Mouse (Mus musculus) A20 (cell line): ENCODE measurements around the gene Slc26a3.
"Not testable (repeated sequence)": the region's sequence is repeated elsewhere in the genome, so short reads cannot be mapped to it uniquely, and the experiment has no call there.

Experiments
- DNase-seq: peaks from one replicate; pipeline ENCODE4 v3.0.0-alpha.2; 2011; ENCODE audit warnings: low read depth, low spot score

Slc26a3 gene

DNA sequence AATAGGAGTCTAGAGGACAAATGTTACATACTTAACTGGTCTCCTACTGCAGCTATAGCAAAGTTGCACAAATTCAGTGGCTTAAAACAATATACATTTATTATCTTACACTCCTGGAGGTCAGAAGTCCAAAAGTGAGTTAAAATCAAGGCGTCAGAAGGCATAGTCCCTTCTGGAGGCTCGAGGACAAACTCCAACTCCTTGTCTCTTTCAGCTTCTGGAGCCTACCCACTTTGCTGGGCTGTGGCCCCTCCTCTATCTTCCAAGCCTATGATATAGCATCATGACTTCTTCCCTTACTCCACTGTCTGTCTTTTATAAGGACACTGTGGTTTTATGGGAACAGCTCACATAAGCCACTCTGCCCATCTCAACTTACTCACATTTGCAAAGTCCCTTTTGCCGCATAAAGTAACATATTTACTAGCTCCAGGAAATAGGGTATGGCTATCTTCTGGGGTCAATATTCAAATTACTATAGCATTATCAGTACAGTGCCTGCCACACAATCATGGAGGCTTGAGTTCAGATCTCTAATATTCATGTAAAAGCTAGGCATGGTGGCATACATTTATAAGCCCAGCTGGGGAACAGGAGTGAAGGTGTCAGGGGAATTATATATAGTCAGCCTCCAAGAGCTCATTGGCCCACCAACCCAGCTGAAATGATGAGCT lies 31.4 kb downstream of the Slc26a3 start:
- DNase-seq = no peak

DNA sequence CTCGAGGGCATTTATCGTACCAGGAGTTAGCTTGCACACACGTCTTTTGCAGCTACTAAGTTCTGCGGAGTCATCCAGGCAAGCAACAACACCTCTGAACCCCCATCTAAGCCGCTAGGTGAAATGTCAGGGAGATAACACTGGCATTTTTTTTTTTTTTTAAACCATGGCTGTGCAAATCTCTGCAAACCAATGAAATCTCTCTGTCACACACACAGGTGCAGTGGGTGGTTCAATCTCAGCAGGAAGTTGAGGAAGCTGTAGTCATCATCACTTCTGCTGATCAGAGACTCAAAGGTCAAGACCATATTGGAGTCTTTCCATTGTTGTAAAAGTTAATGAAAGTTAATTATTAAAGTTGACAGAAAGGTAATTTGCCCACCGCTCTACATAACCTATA lies 47.1 kb downstream of the Slc26a3 start:
- DNase-seq = no peak

DNA sequence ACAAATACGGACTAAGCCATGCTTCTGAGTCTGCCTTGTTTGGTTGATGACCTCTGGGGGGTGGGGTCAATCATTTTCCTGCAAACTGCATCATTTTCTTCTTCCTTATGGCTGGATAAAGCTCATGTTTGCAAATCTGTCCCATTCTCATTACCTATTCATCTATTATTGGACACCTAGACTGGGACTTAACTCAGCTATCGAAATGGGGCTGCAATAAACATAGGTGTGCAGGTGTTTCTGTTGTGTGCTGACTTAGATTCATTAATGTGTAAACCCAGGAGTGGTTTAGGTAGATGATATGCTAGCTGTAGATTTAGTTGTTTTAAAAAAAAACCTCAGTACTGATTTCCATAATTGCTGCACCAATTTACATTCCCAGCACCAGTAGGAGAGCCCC lies 48.9 kb downstream of the Slc26a3 start:
- DNase-seq = no peak

DNA sequence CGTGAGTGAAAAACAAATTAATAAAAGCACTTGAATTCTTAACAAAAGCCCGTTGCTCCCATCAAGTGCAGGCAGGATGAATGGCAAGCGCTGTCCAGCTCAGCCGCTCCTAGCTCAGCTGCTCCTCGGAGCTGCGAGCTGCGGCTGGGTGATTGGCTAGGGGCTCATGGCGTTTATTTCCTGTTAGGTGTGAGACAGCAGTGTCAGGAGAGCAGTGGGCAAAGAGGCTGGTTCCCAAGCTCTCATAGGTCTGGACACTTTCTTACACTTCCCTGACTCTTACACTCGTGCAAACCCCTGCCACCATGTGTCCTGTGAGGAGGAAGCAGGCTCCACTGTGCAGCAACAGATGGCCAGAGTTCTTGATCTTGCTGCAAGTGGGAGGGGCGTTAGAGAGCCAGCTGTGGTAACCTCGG lies 53.5 kb downstream of the Slc26a3 start:
- DNase-seq = peak; percentile 57

DNA sequence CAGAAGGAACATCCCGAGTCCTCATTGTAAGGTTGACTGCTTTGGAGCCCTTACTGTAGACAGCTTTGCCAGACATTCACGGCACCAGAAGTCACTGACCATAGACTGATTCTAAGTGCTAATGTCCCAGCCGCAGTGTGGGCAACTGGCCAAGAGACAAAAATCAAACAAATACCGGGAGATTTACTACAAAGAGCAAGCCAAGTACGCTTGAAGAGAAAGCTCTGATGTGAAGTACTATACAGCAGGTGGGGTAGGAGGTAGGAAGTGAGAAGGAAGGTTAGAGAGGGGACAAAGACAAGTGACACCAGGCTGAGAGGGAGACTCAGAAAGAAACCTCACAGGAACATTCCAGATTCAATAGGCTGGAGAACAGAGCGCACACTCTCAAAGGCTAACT lies 54.2 kb downstream of the Slc26a3 start:
- DNase-seq = peak; percentile 38

DNA sequence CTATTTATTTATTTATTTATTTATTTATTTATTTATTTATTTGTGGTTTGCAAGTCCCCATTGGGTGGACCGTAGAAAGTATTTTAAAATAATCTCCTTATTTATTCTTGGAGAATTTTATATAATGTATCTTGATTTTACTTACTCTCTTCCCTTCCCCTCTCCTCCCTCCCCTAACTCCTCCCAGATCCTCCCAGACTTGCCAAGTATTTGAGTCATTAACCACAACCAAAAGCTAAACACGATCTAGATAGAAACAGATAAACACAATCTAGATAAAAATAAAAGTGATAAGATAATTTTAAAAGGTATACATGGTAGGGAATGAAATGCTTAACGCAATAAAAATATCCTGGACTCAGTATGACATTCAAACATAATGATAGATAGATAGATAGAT lies 58.7 kb downstream of the Slc26a3 start:
- DNase-seq = no peak

DNA sequence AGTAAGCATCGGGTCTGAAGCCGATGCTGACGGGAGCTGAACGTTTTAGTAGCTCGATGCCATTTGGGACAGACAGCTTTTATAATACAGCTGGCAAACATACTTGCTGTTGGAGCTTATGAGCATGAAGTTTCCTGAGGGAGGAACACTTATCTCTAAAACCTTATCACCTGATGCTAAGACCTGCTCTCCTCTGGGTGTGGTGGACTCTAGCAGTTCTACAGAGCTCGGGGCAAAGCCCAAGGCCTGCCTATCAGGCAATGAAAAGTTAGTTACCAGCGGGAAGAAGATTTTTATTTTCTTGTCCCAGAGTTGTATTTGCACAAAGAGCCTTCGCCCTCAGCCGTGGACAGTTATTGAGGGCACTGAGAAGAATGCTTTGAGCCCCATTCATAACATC lies 65.6 kb downstream of the Slc26a3 start:
- DNase-seq = no peak

DNA sequence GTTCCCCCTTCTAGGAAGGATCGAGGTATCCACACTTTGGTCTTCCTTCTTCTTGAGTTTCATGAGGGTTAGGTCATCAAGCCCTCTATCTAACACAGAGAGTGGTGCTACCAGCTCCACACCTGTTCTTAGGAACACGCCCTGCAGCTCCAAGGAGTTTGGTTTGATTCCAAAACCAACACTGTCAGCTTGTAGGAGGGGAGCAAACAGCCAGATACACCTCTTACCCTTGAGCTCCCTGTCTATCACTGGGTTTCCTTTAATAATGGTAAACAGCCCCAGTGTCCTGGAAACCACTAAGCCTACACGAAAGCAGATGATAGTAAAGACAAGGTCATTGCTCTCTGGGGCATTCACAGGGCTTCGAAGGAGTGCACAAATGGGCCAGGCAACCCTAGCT lies 67.8 kb downstream of the Slc26a3 start:
- no peak for DNase-seq

DNA sequence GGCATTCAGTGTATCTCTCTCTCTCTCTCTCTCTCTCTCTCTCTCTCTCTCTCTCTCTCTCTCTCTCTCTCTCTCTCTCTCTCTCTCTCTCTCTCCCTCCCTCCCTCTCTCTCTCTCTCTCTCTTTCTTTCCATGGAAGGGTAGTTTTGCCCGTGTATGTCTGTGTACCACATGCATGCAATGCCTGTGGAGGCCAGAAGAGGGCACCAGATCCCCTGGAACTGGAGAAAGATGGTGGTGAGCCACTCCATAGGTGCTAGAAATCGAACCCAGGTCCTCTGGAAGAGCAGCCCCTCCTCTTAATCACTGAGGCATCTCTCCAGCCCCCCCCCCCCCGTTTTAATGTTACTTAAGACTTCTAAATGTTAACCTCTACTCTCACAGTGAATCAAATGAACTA lies 69.6 kb downstream of the Slc26a3 start:
- DNase-seq = peak; percentile 27

DNA sequence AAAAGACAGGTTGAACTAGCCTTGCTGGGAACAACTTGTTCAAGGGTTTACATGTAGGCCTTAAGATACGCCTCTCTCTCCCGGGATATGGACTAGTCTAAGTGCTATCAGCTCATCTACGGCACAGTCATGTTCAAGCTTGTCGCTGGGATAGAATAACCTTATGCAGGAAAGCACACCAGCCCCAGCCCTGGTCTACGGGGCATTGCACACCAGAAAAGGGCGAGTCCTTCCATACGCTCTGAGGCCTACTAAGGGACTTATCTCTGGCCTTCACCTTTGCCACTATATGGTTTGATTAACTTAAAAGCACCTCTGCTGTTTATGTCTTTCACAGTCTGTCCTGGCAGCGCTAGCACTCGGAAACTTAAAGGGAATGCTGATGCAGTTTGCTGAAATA lies 70.7 kb downstream of the Slc26a3 start:
- DNase-seq = no peak

DNA sequence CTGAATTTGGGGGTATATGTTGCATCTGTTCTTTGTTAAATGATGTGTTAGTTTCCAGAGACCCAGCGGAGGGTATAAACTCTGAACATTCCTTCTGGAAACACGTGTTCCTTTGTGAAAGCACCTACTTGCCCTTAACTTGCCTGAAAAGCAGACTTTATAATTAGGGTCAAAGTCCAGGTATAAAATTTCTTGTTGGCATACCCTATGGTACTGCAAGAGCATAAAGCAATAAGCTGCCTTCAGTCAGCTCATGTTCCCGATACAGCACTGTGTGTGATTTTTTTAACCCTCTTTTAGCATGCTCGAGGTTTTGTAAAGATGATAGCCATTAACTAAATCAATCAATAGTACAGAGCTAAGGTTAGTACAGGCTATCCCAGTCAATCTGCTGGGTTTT lies 71.9 kb downstream of the Slc26a3 start:
- no peak for DNase-seq

DNA sequence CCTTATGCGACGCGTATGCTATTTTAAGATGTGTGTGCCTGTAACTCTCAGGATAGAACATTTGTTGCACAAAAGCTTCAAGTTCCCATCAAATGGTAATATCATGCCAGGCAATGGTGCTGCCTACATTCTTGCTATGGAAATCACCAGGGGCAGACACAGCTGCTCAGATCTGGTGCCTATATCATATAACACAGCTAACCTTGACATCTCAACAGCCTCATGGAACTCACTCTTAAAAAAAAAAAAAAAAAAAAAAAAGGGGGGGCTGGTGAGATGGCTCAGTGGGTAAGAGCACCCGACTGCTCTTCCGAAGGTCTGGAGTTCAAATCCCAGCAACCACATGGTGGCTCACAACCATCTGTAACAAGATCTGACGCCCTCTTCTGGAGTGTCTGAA lies 87.5 kb downstream of the Slc26a3 start:
- not testable (repeated sequence) for DNase-seq

DNA sequence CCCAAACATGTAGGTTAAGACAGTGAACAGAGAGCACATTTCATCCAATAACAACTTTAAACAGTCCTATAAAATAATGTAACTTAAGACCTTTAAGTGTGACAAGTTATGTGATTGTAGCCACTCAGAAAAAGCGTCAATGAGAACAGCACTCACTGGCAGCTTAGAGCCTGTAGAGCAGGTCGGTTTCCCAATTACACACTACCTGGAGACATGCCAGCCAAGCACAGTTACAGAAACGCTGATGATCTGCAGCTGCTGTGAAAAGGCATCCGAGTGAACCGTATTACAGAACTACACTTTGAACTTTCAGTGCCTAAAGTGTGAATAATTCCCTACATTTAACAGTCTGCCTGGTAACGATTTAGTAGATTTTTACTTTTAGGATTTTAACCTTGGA lies 95.8 kb downstream of the Slc26a3 start:
- no peak for DNase-seq

DNA sequence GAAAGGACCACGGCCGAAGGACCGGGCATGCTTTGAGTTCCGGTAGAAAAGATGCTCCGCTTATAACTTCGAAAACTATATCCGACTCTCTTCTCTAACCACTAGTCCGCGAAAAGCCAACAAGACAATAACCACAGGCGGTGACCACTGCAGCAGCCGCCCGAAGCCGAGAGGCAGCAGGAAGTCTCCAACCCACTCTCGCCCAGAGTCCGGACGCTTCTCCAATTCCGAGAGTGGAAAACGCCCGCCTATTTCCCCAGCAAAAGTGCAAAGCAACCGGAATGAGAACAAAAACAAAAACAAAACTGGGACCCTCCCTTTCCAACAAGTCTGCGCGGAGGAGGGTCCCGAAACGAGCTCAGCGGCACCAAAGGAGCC lies 108.3 kb downstream of the Slc26a3 start:
- DNase-seq = no peak

DNA sequence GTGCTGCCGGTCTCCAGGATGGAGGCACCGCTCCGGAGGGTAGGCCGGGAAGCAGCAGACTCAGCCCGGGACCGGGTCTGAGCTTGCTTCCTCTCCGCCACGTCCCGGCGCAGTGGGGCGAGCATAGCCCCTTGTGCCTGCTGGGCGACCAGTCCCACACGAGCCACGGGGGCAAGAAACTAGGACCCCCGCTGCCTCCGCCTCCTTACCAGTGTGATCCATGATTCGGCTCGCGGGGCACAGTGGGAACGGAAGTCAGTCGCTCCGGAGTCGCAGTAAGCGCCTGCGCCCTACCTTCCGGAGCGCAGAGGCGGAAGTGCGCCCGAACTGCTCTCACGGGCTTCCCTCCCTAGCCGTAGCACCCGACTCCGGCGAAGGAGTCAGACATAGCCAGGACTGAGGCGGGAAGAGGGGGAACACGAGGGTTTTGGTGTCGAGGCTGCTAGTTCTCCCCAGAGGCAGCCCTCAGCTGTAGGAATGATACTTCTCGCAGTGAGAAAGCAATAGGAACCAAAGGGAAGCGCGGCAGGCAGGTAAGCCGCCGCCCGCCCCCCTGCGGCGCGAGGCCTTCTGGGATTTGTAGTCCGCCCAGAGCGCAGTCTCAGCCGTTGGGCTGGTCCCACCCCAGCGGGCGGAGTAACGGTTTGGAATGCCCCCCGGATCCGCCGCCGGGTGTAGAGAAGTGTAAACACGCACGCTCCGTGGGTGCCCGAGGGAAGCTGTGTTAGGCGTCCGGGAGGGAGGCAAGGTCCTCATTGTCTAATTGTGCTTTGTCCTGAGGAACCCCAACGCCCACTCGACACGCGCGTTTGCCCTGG lies 108.9 kb downstream of the Slc26a3 start, which contains the start of gene Cbll1:
Gene Cbll1, minus strand, starts transcription at position 303 of the 818 bp plus-strand sequence.
- DNase-seq = peak; percentile 98

DNA sequence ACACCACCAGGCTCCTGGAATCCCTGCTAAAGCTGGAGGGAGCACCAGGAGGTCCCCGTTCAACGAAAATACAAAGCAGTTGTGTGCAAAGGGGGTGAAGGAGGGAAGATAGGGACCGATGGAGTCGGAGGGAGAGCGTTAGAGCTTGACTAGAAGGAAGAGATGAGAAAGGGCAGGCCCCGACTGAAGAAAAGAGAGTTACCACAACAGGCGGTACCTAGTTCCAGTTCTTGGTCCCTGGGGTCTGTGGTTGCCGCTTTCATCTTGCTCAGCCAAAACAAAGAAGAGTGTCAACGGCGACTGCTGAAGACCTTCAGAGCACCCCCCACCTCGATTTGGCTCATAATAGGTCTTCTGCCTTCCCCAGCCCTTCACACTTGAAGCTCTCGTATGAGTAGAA lies 109.5 kb downstream of the Slc26a3 start:
- DNase-seq = no peak

DNA sequence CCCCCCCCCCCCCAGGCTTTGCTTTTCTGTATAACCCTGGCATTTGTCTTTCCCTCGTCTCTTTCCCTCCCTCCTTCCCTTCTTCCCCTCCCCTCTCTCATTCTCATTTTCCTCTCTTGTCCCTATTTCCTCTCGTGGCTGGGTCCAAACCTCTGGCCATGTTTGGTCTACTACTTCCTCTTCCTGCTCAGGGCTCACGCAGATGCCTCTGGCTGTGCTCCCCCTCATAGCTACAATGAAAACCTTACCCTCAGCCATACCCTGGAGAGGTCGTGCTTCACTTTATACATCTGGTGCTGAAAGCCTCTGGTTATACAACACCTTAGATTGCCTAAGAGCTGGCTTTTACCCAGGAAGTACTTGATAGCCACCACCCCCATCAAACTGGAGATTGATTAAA lies 110.6 kb downstream of the Slc26a3 start:
- DNase-seq = peak; percentile 40

DNA sequence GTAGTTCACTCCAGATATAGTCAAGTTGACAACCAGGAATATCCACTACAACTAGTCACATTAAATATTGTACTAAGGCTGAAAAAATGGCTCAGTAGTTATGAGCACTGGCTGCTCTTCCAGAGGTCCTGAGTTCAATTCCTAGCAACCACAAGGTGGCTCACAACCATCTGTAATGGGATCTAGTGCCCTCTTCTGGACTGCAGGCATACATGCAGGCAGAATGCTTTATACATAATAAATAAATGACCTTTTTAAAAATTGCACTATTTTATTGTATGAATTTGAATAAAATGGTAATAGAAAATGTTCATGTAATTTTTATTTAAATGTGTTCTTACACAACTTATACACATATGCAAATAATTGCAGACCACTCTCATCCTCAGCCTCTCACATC lies 112.5 kb downstream of the Slc26a3 start:
- no peak for DNase-seq

DNA sequence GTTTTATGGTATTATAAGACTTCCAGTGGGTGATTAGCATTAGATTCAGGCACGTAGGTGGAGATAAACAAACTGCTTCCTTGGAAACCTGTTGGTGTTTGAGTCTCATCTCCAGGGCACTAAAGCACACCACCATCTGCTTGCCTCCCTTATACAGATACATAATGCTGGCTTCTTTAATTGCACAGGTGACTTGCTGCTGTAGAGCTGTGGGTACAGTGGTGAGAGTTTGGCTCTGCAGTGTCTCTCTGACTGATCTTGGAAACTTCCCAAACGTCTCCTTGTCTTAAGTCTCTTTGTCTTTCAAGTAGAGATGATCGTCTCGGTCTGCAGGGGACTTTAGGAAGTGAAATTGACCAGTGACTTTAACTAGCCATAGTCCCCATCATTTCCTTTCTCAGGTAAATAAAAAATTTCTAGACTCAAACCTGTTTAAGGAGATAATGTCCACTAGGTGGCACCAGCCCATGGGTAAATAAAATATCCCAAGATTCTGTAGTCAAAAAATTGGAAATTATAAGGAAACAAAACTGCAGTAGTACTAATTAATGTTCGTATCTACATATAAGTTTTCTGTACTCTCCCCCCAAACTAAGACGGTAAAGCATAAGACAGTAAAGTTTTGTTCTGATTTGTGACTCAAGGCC lies 117.2 kb downstream of the Slc26a3 start:
- DNase-seq = peak; percentile 56

DNA sequence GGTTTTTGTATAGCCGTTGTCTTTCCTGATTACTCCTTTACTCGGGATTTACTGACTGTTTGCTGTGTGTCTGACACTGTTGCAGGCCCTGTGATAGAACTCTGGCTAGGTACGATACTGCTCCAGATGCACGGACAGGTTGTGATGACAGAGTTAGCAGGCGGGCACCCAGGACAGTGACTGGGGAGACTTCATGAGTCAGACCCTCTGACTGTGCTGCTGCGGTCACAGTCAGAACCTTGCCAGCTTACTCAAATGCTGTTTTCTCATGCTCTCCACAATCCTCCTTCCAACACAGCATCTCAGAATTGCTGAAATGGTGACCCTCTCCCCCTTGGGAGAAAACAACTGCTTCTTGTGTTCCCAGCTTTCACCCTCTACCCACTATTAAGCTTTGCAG lies 117.8 kb downstream of the Slc26a3 start:
- no peak for DNase-seq

DNA sequence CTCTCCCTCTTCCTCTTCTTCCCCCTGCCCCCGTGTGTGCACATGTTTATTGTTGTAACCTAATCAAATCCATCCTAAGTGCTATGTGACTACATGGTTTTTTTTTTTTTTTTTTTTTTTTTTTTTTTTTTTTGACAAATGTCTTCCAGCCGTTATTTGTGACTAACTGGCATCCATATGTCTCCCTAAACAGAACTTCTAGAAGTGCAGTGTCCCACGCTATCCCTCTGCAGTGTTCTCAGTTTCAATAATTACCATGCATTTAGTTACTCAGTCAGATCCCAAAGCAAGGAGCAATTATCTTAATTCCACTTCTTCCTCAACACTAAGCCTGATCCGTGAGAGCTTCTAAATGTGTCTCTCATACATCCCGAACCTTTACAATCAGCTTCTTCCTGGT lies 120.5 kb downstream of the Slc26a3 start:
- DNase-seq = no peak

DNA sequence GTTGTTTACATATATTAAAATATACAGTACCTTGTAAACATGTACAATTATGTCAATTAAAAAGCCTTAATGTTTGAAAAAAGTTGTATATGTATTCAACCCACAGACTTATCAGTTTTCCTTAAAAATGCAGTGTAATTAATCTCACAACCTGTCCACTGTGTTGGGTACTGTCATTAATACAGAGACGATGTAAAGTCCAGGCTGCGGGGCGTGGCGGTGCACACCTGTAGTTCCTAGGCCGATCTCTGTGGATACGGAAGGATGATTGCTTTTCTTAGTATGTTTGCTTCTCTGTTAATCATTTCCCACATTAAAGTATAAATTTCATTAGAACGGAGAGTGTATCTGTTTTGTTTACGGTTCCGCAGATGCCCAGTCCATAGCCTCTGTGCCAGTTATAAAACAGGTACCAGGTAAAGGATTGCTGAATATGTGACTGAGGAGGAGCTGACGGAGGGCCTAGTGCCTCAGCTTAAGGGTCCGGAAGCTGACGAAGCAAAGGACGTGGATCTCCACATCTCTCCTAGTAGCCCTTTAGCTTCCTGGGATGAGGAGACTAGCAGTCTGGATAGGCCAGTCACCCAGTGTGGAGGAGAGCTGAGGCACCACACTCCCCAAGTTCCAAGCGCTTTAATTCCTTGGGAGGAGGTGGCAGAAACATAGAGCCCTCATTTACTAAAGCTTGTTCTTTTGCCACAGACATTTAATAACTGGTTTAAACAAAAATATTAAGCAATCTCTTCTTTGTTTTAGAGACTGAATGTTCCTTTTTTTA lies 122.2 kb downstream of the Slc26a3 start:
- no peak for DNase-seq
